Mouse (Mus musculus) CD4-positive naive resting alpha-beta T cell, adult 57 days (primary cell): Measurements from ENCODE around the gene Lmo7. TPM values are rescaled to one million over a fixed set of nuclear protein-coding genes. Genes with fewer than 3 reads are reported as not detected.

Experiments used
- total RNA-seq: library from RNA; stranded (reverse); gene quantifications from one replicate; pipeline ENCODE4 v1.2.4, GENCODE M21; 2023

The Lmo7 gene
- total RNA-seq = 0.15 TPM

DNA sequence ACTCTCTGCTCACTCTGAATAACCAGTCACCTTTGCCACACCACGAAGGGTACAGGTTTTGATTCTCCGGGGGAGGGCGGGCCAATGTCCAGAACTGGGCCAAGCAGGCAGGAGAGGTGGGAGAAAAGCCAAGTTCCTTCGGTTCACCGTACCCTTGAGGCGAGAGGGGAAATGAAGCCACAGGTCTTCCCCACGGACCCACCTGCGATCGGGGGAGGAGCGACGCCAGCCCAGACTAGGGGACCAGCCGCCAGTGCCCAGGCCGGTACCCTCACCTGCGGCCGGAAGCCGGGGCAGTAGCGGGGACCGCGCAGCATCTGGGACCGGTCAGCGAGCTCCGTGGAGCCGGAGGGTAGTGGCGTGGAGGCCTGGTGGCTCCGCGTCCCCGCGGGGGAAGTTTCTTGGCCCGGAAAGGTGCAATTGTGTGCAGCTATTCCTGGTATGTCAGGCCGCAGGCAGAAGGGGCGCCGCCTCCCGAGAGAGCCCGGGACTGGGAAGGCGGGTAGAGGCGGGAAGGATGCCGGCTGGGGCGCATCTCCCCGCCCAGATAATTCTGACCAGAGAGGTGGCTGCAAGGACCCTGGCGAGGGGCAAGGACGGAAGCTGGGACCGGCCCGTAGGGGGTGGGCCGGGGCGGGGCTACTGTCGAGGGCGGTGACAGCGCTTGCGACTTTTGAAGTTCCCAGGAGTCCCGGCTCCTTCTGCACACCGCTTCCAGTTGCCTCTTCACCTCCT, at the start of gene Lmo7, which contains the start of gene Gm9922:
Gene Lmo7, plus strand, starts transcription at position 721 of the 735 bp plus-strand sequence.
Gene Gm9922, minus strand, starts transcription at position 578 of the 735 bp plus-strand sequence.

Other genes starting within 250 kb of the Lmo7 start
- 35.7 TPM for gene Tbc1d4, start 120.8 kb upstream of the Lmo7 start, total RNA-seq
- gene Commd6, start 89.3 kb upstream of the Lmo7 start, total RNA-seq = 51.1 TPM
- gene Uchl3, start 76.0 kb upstream of the Lmo7 start, total RNA-seq = 34.8 TPM
- not detected for gene Gm9922, start 143 bp upstream of the Lmo7 start, total RNA-seq